Mouse (Mus musculus) kidney, adult 2 months (tissue): ENCODE data around the gene Best2.

ENCODE experiments used
- CTCF ChIP-seq: fragments of 200-500 bp; conservative IDR thresholded peaks from 2 replicates; pipeline ENCODE4 v1.5.1; 2011; ENCODE audit warnings: low read depth, mild to moderate bottlenecking, control low read depth, low read length, moderate library complexity, mixed read lengths; ENCODE audit not compliant: insufficient read depth, insufficient read length
- POLR2A ChIP-seq: fragments of 200-500 bp; IDR thresholded peaks from one replicate; pipeline ENCODE4 v1.6.1; 2011; ENCODE audit warnings: low read depth, low read length, control low read depth

DNA sequence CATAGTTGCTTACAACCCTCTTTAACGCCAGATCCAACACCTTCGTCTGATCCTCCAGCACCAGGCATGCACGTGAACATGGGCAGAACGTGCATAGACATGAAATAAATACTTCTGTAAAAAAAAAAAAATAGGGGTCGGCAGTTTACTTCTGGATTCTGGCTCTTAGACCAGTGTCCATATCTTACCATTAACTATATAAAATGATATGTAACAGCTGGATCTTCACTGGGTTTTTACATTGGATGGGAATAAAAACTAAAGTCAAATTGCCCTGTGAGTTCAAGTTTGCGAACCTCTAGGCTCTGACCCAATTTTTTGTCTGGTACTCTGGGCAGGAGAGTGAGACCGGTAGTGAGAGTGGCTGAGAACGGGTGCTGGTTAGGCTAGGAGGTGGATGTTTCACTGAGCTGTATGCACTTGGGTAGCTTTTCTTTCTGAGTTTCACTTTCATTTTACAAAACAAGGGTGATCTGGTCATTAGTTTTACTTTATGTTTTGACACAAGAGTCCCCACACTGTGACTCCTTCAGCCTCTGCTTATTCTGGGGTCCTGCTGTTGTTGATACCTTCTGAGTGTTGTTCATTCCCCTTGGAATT lies 39.7 kb downstream of the Best2 start:
- TF ChIP-seq POLR2A (no peak), CTCF (no peak)
